Mouse (Mus musculus) adrenal gland, postnatal 25 days (tissue): ENCODE data around the gene Gna13. TPM values are rescaled to one million over a fixed set of nuclear protein-coding genes. Genes with fewer than 3 reads are reported as not detected.
"Not testable (repeated sequence)": the region's sequence is repeated elsewhere in the genome, so short reads cannot be mapped to it uniquely, and the experiment has no call there.

Source experiments
- DNase-seq: peaks from one replicate; pipeline ENCODE4 v3.0.0; 2021; ENCODE audit warnings: mixed read lengths
- long read RNA-seq: library from polyadenylated mRNA; stranded (forward); transcript quantifications from one replicate; pipeline ENCODE4 v2.0.0, GENCODE M21; 2021
- total RNA-seq: library from RNA; stranded (reverse); gene quantifications from 2 replicates; pipeline ENCODE4 v1.2.3, GENCODE M21; 2021

The Gna13 gene
- total RNA-seq, result 52.6 and 68.3 TPM in 2 replicates
- long read RNA-seq, full-length matches to known transcripts, result 30 of 40 reads
- long read RNA-seq, partial matches to known transcripts, result 3 of 40 reads
- long read RNA-seq, other reads (novel, unspliced or antisense), result 7 of 40 reads

DNA sequence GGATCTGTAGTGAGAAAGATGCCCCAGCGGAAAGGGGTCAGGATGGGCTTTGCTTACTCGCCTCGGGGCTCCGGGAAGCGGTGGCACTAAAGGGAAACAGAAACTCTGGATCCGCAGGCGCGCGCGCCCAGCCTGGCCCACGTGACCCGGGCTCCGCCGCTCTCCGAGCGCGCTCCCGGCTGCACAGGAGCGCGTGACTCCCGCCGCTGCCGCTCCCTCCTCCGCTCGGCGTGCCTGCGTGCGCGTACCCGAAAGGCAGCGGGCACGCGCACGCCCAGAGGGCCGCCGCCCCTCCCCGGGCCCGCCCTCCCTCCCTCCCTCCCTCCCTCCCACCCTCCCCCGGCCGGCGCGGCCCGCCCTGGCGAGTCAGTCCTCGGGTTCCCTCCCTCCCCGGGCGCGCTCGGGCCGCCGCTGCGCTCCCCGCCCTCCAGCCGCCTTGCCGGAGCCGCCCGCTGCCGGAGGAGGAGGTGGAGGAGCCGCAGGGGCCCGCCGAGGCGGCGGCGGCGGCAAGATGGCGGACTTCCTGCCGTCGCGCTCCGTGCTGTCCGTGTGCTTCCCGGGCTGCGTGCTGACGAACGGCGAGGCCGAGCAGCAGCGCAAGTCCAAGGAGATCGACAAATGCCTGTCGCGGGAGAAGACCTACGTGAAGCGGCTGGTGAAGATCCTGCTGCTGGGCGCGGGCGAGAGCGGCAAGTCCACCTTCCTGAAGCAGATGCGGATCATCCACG is at the start of gene Gna13:
Gene Gna13, plus strand, starts transcription at position 369 of the 728 bp plus-strand sequence.
- DNase-seq, result peak; percentile 92

DNA sequence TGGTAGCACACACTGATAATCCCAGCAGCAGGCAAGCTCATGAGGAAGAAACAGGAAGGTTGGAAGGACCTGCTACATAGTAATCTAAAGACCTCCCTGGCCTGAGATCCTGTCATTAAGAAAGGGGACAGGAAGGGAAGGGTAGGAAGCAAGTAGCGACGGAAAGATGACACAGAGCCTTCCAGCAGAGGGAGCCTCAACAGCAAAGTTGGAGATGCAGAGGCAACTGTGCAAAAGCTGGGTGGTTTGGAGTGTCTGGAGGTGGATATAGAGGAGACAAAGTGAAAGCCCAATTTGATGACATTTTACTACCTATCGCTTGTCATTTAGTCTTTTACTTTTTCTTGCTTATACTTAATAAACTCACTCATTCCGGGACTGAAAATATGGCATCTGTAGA is 45.7 kb upstream of the Gna13 start:
- peak; percentile 48 for DNase-seq

DNA sequence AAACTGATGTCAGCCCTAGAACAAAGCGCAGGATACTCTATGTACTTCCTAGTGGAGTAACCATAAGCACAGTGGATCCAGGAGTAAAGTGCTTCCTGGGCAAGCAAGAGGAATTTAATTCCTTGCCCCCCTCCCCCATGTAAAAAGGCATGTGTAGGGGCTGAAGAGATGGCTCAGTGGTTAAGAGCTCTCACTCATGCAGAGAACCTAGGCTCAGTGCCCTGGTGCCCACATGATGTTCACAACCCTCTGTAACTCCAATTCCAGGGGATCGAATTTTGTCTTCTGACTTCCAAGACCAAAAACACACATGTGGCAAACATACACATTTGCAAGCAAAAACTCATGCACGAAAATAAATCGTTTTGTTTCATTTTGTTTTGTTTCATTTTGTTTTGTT is 43.2 kb upstream of the Gna13 start:
- no peak for DNase-seq

- DNase-seq, result no peak
Measured at GRCm38 (mm10) chr11:109319946-109320345, 42.7 kb upstream of the Gna13 start.

- no peak for DNase-seq
Measured at GRCm38 (mm10) chr11:109320361-109320933, 42.2 kb upstream of the Gna13 start.

- no peak for DNase-seq
Measured at GRCm38 (mm10) chr11:109326270-109326669, 36.4 kb upstream of the Gna13 start.

- DNase-seq, result no peak
Measured at GRCm38 (mm10) chr11:109327381-109327780, 35.2 kb upstream of the Gna13 start.

- DNase-seq, result no peak
Measured at GRCm38 (mm10) chr11:109327952-109328351, 34.7 kb upstream of the Gna13 start.

GRCm38 (mm10) chr11:109329331-109329730 is 33.3 kb upstream of the Gna13 start:
- DNase-seq, result no peak

DNA sequence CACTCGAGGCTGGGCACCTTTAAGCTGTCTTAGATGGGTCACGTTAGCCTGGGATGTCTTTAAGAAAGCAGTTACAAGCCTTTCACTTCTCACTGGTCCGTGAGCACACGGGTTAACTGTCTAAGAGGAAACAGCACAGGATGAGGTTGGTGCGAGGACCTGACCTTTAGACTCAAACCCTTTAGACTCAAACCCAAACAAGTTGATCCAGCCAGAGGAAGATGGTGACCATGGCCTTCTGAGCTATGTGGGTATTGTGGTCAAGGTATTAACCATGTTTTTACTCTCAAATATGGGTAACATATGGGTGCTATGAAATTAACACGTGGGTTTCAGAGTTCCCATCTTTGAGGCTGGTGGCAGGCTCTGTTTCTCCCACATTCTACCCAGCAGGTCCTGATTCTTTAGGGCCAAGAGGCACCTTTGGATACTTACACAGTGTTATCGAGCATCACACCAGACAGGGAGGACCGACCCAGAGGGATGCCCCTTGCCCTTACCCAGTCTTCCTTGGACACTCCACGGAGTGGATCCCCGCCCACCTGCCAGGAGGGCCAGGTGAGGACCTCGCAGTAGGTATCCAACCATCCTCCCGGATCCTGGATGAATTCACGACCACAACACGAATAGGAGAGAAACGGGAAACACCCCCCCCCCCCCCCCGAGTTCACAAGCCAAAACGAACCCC is 31.8 kb upstream of the Gna13 start:
- DNase-seq, result no peak

- DNase-seq, result peak; percentile 95
Measured at GRCm38 (mm10) chr11:109331424-109331824, 31.2 kb upstream of the Gna13 start.

DNA sequence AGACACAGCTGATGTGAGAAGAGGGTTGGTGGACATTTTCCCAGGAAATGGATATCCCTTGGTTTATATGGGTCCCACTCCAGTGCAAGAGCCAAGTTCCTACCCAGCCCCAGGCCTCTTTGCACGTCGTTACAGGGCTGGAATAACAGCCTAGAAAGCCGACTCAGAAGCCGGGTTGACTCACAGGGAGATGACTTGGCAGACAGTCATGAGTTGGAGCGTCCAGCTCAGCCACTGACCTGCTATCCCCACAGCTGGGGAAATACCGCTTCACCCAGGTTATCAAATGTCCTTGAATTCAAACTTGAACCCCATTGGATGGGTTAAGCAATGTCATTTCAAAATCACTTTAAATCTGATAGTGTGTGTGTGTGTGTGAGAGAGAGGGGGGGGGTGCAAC is 29.9 kb upstream of the Gna13 start:
- peak; percentile 49 for DNase-seq

DNA sequence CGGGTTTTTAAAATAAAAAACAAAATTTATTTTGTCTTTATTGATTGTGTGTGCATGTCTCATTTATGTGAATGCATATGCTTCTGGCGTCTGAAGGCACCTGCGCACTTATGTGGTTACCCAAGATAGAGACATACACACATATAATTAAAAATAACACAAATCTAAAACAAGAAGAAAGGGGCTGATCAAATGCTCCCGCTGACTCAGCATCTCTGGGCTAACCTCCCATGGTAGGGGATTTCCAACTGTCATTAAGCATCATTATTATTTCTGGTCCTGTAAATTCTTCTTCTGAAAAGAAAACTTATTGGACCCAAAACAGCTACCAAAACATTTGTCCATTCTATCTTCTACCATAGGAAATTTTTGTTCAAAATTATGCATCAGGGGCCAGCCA is 27.9 kb upstream of the Gna13 start:
- no peak for DNase-seq

- DNase-seq, result no peak
Measured at GRCm38 (mm10) chr11:109335890-109336289, 26.7 kb upstream of the Gna13 start.

DNA sequence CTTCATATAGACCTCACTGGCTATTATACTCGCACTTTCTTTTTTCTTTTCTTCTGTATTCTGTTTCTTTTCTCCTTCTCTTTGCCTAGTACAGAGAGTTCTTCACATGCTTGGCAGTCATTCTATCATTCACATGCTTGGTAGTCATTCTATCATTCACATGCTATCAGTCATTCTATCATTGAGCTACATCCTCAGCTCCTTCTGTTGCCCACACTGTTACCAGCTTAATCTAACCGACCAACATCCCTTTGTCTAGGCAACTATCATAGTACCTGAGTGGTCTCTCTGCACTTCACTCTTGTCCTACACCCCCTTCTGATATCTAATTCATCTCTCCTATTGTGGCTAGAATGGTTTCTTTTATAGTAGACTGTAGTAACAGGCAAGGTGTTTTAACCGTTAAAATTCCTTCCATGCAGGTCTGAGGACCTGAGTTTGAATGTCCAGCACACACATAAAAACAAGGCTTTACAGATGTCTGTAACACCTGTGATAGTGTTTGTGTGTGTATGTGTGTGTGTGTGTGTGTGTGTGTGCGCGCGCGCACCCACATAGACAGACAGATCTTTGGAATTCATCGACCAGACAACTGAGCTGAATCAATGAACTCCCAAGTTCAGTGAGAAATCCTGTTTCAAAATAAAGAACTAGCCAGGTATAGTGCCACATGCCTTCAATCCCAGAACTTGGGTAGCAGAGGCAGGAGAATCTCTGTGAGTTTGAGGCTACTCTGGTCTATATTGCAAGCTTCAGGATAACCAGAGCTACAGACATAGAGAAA is 23.3 kb upstream of the Gna13 start:
- no peak for DNase-seq

GRCm38 (mm10) chr11:109340541-109340940 is 22.1 kb upstream of the Gna13 start:
- DNase-seq, result no peak

DNA sequence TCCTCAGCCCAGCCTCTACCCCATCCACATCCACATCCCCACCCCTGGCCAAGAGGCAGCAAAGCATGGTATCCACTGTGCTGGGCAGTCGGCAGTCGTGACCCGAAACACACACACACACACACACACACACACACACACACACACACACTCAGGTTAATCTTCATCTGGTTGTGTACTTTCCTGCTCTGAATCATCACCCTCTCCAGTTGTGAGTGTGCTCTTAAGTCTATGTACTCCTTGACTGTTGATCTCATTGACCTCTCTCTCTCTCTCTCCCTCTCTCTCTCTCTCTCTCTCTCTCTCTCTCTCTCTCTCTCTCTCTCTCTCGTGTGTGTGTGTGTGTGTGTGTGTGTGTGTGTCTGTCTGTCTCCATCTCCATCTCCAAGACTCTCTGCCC is 20.0 kb upstream of the Gna13 start:
- not testable (repeated sequence) for DNase-seq

- DNase-seq, result no peak
Measured at GRCm38 (mm10) chr11:109343558-109343957, 19.1 kb upstream of the Gna13 start.

GRCm38 (mm10) chr11:109343991-109344599 is 18.5 kb upstream of the Gna13 start:
- DNase-seq, result peak; percentile 67

DNA sequence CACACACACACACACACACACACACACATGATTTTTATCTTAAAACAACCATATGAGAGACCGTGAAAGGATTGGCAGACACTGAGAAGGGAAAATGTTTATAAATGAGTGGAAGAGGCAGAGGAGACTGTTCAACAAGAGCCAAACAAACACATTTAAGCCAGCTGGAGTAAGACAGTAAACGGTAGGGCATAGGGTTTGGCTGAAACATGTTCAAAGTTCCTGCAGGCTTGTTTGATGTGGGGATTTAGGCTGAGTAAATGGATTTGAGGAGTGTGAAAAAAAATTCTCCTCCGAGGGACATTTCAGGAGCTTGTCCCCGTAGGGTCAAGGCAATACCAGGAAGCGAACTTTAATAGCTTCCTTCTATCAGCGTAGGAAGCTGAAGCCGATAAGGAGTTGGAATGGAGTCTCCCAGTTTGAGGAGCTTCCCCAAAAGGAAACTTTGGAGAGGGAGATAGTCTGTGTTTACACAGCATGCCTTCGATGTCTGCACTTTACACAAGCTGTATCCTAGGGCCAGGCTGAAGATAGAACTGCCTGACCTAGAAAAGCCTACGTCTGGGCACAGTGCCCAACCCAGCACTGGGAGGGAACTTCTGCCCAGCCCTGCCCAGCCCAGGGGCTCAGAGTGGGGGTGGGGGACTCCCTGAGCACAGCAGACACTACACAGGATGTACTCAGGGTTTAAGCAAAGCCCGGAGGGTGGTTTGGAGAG is 15.2 kb upstream of the Gna13 start:
- peak; percentile 91 for DNase-seq

DNA sequence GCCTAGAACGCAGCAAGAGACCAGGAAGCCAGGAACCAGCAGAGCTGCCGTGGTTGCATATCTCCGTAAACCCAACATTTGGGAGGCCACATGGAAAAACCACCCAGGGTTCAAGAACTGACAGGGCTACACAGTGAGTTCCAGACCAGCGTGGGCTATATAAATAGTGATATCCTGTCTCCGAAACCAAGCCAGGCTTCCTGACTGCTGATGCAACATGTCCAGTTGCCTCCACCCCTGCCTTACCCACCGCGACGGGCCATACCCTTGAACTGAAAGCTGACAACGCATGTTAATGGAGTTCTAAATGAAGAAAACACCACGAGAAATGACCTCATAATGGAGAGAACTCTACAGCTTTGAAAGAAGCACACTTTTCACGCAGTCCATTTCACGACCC is 14.2 kb upstream of the Gna13 start:
- no peak for DNase-seq
